Mouse (Mus musculus) bone marrow, adult 2 months (tissue): ENCODE data around the gene Cldn19.

Experiments
- CTCF ChIP-seq: fragments of 200-500 bp; IDR thresholded peaks from 2 replicates; pipeline ENCODE4 v1.5.1; 2011; ENCODE audit warnings: low read length, control low read depth; ENCODE audit not compliant: control insufficient read depth, insufficient read depth
- POLR2A ChIP-seq: fragments of 200-500 bp; IDR thresholded peaks from 2 replicates; pipeline ENCODE4 v1.6.1; 2011; ENCODE audit warnings: low read depth, mild to moderate bottlenecking, control low read depth, low read length, borderline replicate concordance; ENCODE audit not compliant: control insufficient read depth

DNA sequence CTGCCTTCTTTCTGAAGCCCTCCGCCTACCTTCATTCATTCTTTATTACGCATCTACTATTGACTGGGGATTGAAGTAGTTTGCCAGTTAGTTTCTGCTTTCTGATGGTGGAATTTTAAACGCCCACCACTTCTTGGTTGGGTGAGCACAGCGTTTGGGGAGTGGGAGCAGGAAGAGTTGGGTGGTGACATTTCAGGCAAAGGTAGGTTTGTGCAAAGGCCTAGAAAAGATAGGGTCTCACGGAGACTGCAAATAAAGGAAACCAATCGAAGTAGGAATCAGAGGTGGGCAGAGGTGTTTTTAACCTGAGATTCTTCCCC lies 39.9 kb downstream of the Cldn19 start:
- no peak for TF ChIP-seq CTCF
- no peak for TF ChIP-seq POLR2A
